Mouse (Mus musculus): Measurements from ENCODE around the gene Tprn.

GRCm38 (mm10) chr2:25225811-25226379, 36.5 kb upstream of the Tprn start:
- TF ChIP-seq POLR2A (IDR thresholded peaks at IDR 0.05; ENCODE audit: insufficient read depth, low read length) (no peak), CTCF (IDR thresholded peaks at IDR 0.05; ENCODE audit: low read depth, low read length) (no peak), EP300 (IDR thresholded peaks at IDR 0.05; ENCODE audit: insufficient read depth, low read depth, low read length) (no peak)

Measured in ES-Bruce4 (cell line).